Mouse (Mus musculus): ENCODE results near the gene Tmem50a. TPM values are rescaled to one million over a fixed set of nuclear protein-coding genes. Genes with fewer than 3 reads are reported as not detected.

The Tmem50a gene
- polyA plus RNA-seq, 1 experiment from 2014 or later = 193 TPM

GRCm38 (mm10) chr4:134856056-134856455 is 58.8 kb downstream of the Tmem50a start:
- Histone ChIP-seq H3K27me3 (ENCODE audit: control insufficient read depth, insufficient read depth, low read length) (no peaks in the 10 kb centered on the region), H3K9me3 (ENCODE audit: control insufficient read depth, low read length) (no peaks in the 10 kb centered on the region), H3K36me3 (ENCODE audit: control insufficient read depth, insufficient read depth, low read length) (no peaks in the 10 kb centered on the region), H3K9ac (ENCODE audit: low read length) (no peak overlapping the region), H3K4me3 (ENCODE audit: low read depth, low read length) (no peak overlapping the region), H3K27ac (replicated peaks) (peak overlapping the region; percentile 67), H3K4me2 (replicated peaks; ENCODE audit: low read depth) (no peak overlapping the region), H3K4me1 (replicated peaks; ENCODE audit: control insufficient read depth, insufficient read depth) (no peaks in the 10 kb centered on the region)
- no peak for ATAC-seq (ENCODE audit: low FRiP score, low TSS enrichment)
- DNase-seq (ENCODE audit: low spot score) = no peak
- WGBS = 42% methylated on average over 5 of the region's 5 CpGs
- TF ChIP-seq CTCF (IDR thresholded peaks at IDR 0.05; ENCODE audit: low read depth) (no peak), EP300 (optimal IDR thresholded peaks at IDR 0.05) (no peak)

- no peak overlapping the region for H3K4me2 ChIP-seq (replicated peaks; ENCODE audit: low read depth)
- H3K9me3 ChIP-seq (ENCODE audit: control insufficient read depth, low read length) = no peaks in the 10 kb centered on the region
- DNase-seq (ENCODE audit: low spot score) (no peak), ATAC-seq (ENCODE audit: low FRiP score, low TSS enrichment) (no peak)
- H3K4me1 ChIP-seq (replicated peaks; ENCODE audit: control insufficient read depth, insufficient read depth) = no peaks in the 10 kb centered on the region
- no peaks in the 10 kb centered on the region for H3K27me3 ChIP-seq (ENCODE audit: control insufficient read depth, insufficient read depth, low read length)
- WGBS = 45% methylated on average over 3 of the region's 3 CpGs
- H3K27ac ChIP-seq (replicated peaks) = peak overlapping the region; percentile 69
- TF ChIP-seq CTCF (IDR thresholded peaks at IDR 0.05; ENCODE audit: low read depth) (no peak), EP300 (optimal IDR thresholded peaks at IDR 0.05) (peak; percentile 42)
- H3K36me3 ChIP-seq (ENCODE audit: control insufficient read depth, insufficient read depth, low read length) = no peaks in the 10 kb centered on the region
- no peak overlapping the region for H3K9ac ChIP-seq (ENCODE audit: low read length)
- H3K4me3 ChIP-seq (ENCODE audit: low read depth, low read length) = no peak overlapping the region
These were observed 59.5 kb downstream of the Tmem50a start for GRCm38 (mm10) chr4:134855371-134855770.

- H3K27ac ChIP-seq (replicated peaks) = peak overlapping the region; percentile 98
- peak overlapping the region; percentile 80 for H3K9ac ChIP-seq (ENCODE audit: low read length)
- DNase-seq (ENCODE audit: low spot score) = peak; percentile 95
These were observed 61.0 kb downstream of the Tmem50a start for GRCm38 (mm10) chr4:134853637-134854485.

GRCm38 (mm10) chr4:134853259-134853636 is 61.6 kb downstream of the Tmem50a start, which contains the start of gene Maco1:
Maco1 (minus strand) TSS chr4:134853345.
- DNase-seq (ENCODE audit: low spot score) = peak; percentile 97
- under 1% methylated on average over 35 of the region's 38 CpGs for WGBS
- no peaks in the 10 kb centered on the region for H3K9me3 ChIP-seq (ENCODE audit: control insufficient read depth, low read length)
- no peaks in the 10 kb centered on the region for H3K27me3 ChIP-seq (ENCODE audit: control insufficient read depth, insufficient read depth, low read length)
- TF ChIP-seq CTCF (IDR thresholded peaks at IDR 0.05; ENCODE audit: low read depth) (no peak), EP300 (optimal IDR thresholded peaks at IDR 0.05) (no peak)
- ATAC-seq (ENCODE audit: low FRiP score, low TSS enrichment) = peak; percentile 96
- H3K4me1 ChIP-seq (replicated peaks; ENCODE audit: control insufficient read depth, insufficient read depth) = no peaks in the 10 kb centered on the region
- H3K9ac ChIP-seq (ENCODE audit: low read length) = peak within 1 kb of the TSS; percentile 91
- H3K27ac ChIP-seq (replicated peaks) = peak within 1 kb of the TSS; percentile 98
- peak within 1 kb of the TSS; percentile 96 for H3K4me3 ChIP-seq (ENCODE audit: low read depth, low read length)
- peak within 1 kb of the TSS; percentile 95 for H3K4me2 ChIP-seq (replicated peaks; ENCODE audit: low read depth)
- no peaks in the 10 kb centered on the region for H3K36me3 ChIP-seq (ENCODE audit: control insufficient read depth, insufficient read depth, low read length)

More at GRCm38 (mm10) chr4:134853637-134854485, 61.0 kb downstream of the Tmem50a start:
- ATAC-seq (ENCODE audit: low FRiP score, low TSS enrichment) = peak; percentile 93
- Histone ChIP-seq H3K4me3 (ENCODE audit: low read depth, low read length) (peak overlapping the region; percentile 96), H3K36me3 (ENCODE audit: control insufficient read depth, insufficient read depth, low read length) (no peaks in the 10 kb centered on the region), H3K9me3 (ENCODE audit: control insufficient read depth, low read length) (no peaks in the 10 kb centered on the region), H3K4me2 (replicated peaks; ENCODE audit: low read depth) (peak overlapping the region; percentile 83), H3K27me3 (ENCODE audit: control insufficient read depth, insufficient read depth, low read length) (no peaks in the 10 kb centered on the region), H3K4me1 (replicated peaks; ENCODE audit: control insufficient read depth, insufficient read depth) (no peaks in the 10 kb centered on the region)
- WGBS = 1% methylated on average over 77 of the region's 91 CpGs
- TF ChIP-seq EP300 (optimal IDR thresholded peaks at IDR 0.05) (peak; percentile 16), CTCF (IDR thresholded peaks at IDR 0.05; ENCODE audit: low read depth) (no peak)

- TF ChIP-seq EP300 (optimal IDR thresholded peaks at IDR 0.05) = no peak
- TF ChIP-seq CTCF (IDR thresholded peaks at IDR 0.05; ENCODE audit: low read depth) = no peak
- Histone ChIP-seq H3K9ac (ENCODE audit: low read length) (peak overlapping the region; percentile 91), H3K4me1 (replicated peaks; ENCODE audit: control insufficient read depth, insufficient read depth) (no peaks in the 10 kb centered on the region), H3K4me3 (ENCODE audit: low read depth, low read length) (peak overlapping the region; percentile 96), H3K36me3 (ENCODE audit: control insufficient read depth, insufficient read depth, low read length) (no peaks in the 10 kb centered on the region), H3K4me2 (replicated peaks; ENCODE audit: low read depth) (peak overlapping the region; percentile 95), H3K27me3 (ENCODE audit: control insufficient read depth, insufficient read depth, low read length) (no peaks in the 10 kb centered on the region), H3K27ac (replicated peaks) (peak overlapping the region; percentile 98), H3K9me3 (ENCODE audit: control insufficient read depth, low read length) (no peaks in the 10 kb centered on the region)
- DNase-seq (ENCODE audit: low spot score) = peak; percentile 66
- ATAC-seq (ENCODE audit: low FRiP score, low TSS enrichment) = peak; percentile 38
- under 1% methylated on average over 57 of the region's 106 CpGs for WGBS
These were observed 62.2 kb downstream of the Tmem50a start for GRCm38 (mm10) chr4:134852438-134853255.

Measured in stomach, postnatal 0 days (tissue).